Mouse (Mus musculus): Measurements from ENCODE around the gene Cer1.

DNA sequence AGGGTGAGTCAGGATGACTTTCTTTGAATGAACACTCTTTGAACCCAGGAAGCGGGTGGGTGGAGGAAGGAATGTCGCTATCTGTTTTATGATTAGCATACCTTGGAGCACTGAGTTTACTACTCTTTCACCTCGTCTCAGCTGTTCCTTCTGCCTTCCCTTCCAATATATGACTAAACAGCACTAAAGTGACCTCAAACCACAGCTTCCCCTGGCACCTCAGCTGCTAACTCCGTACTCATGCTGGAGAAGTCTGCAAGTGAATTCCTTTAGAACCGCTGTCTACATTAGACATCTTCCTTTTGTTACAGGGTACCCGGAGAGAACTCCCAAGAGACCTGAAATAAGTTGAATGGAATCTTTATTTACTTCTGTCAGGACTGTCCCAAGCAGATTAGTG is 14.0 kb downstream of the Cer1 start:
- no peak for TF ChIP-seq CTCF (IDR thresholded peaks at IDR 0.05; ENCODE audit: control insufficient read depth, insufficient read depth, insufficient read length)
- no peak for TF ChIP-seq CEBPB (IDR thresholded peaks at IDR 0.05; ENCODE audit: low read depth)
- no peak for TF ChIP-seq USF1 (IDR thresholded peaks at IDR 0.05; ENCODE audit: low read depth)
- peak; percentile 49 for TF ChIP-seq MAX (IDR thresholded peaks at IDR 0.05)
- TF ChIP-seq MYOG (IDR thresholded peaks at IDR 0.05; ENCODE audit: control insufficient read depth, extremely low read depth, insufficient read length) = no peak
- peak; percentile 89 for TF ChIP-seq MYOD1 (IDR thresholded peaks at IDR 0.05; ENCODE audit: control insufficient read depth, insufficient read length, low read depth)
- peak; percentile 60 for TF ChIP-seq FOSL1 (IDR thresholded peaks at IDR 0.05; ENCODE audit: insufficient read depth, low read length, poor library complexity, severe bottlenecking)
